Mouse (Mus musculus) midbrain, embryonic 15.5 days (tissue): ENCODE measurements at regions not wholly inside any gene's neighbourhood (a gene's known extent, or its start where the extent isn't known, plus 50 kb on each side); places are given as distances from the start of the nearest gene placed in this dataset.
"Not testable (repeated sequence)": the region's sequence is repeated elsewhere in the genome, so short reads cannot be mapped to it uniquely, and the experiment has no call there.

Source experiments
- ATAC-seq: fragments of 200-750 bp; cut with Nextera tagmentation; replicated peaks from 2 replicates; pipeline ENCODE4 v1.8.0; 2017; ENCODE audit warnings: moderate TSS enrichment
- H3K27ac ChIP-seq: fragments of 300-500 bp; sonication (generic); 2 replicates; pipeline ENCODE4 v1.5.1; 2015; ENCODE audit warnings: mild to moderate bottlenecking, inconsistent platforms
- H3K27me3 ChIP-seq: fragments of 300-500 bp; sonication (generic); replicated peaks from 2 replicates; pipeline ENCODE4 v1.6.1; 2015; ENCODE audit warnings: inconsistent platforms
- H3K36me3 ChIP-seq: fragments of 300-500 bp; sonication (generic); replicated peaks from 2 replicates; pipeline ENCODE4 v1.6.1; 2015; ENCODE audit warnings: inconsistent platforms
- H3K4me1 ChIP-seq: fragments of 300-500 bp; sonication (generic); 2 replicates; pipeline ENCODE4 v1.6.1; 2015; ENCODE audit warnings: inconsistent platforms
- H3K4me2 ChIP-seq: fragments of 300-500 bp; sonication (generic); 2 replicates; pipeline ENCODE4 v1.6.1; 2015; ENCODE audit warnings: inconsistent platforms, mild to moderate bottlenecking, moderate library complexity
- H3K4me3 ChIP-seq: fragments of 300-500 bp; sonication (generic); 2 replicates; pipeline ENCODE4 v1.5.1; 2015; ENCODE audit warnings: mild to moderate bottlenecking, inconsistent platforms
- H3K9ac ChIP-seq: fragments of 300-500 bp; sonication (generic); 2 replicates; pipeline ENCODE4 v1.6.1; 2015; ENCODE audit warnings: mild to moderate bottlenecking, inconsistent platforms
- H3K9me3 ChIP-seq: fragments of 300-500 bp; sonication (generic); 2 replicates; pipeline ENCODE4 v1.6.1; 2016; ENCODE audit warnings: inconsistent platforms
- WGBS: fragments of 180-500 bp; shearing (Covaris S2); methylation state at CpG from one replicate; pipeline ENCODE4 v1.1.7; 2015; ENCODE audit warnings: mixed read lengths; 5-methylcytosine and 5-hydroxymethylcytosine counted together

DNA sequence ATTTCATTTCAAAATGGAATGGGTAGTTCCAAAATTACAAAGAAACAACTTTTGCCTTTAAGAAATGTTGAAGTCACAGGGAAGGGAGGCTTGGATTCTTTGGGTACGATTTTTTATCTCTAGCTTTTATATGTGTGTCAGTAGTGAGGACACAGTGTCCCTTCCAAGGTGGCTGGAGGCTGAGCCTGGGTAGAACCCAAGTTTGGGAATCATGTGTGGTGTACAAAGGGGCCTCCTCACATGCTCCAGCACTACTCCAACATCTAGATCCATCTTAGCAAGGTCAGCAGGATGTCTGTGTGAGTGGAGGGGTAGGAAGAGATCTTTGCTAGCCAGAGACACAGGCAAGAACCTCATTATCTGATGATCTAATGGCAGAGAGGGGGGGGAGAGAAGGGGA lies 134.5 kb upstream of the Tas2r119 start:
- H3K4me1 ChIP-seq, result no peaks in the 10 kb centered on the region
- no peak for ATAC-seq
- no peak overlapping the region for H3K27ac ChIP-seq
- H3K9ac ChIP-seq, result no peak overlapping the region
- no peaks in the 10 kb centered on the region for H3K9me3 ChIP-seq
- H3K4me2 ChIP-seq, result no peak overlapping the region
- H3K36me3 ChIP-seq, result no peaks in the 10 kb centered on the region
- WGBS, result 72% methylated on average over 1 of the region's 1 CpGs
- H3K27me3 ChIP-seq, result no peaks in the 10 kb centered on the region
- H3K4me3 ChIP-seq, result no peak overlapping the region

GRCm38 (mm10) chr15:32043207-32043606 lies 133.9 kb upstream of the Tas2r119 start:
- Histone ChIP-seq H3K9me3 (no peaks in the 10 kb centered on the region), H3K36me3 (no peaks in the 10 kb centered on the region), H3K4me3 (no peak overlapping the region), H3K27ac (no peak overlapping the region), H3K27me3 (no peaks in the 10 kb centered on the region), H3K4me1 (no peaks in the 10 kb centered on the region), H3K9ac (no peak overlapping the region), H3K4me2 (no peak overlapping the region)
- ATAC-seq, result no peak

GRCm38 (mm10) chr15:32043670-32044069 lies 133.4 kb upstream of the Tas2r119 start:
- ATAC-seq, H3K27me3 ChIP-seq, H3K36me3 ChIP-seq, H3K4me1 ChIP-seq, H3K9me3 ChIP-seq, H3K4me2 ChIP-seq, H3K9ac ChIP-seq, H3K27ac ChIP-seq, H3K4me3 ChIP-seq: not testable (repeated sequence)
- 98% methylated on average over 1 of the region's 1 CpGs for WGBS

- Histone ChIP-seq H3K27me3 (no peaks in the 10 kb centered on the region), H3K27ac (no peak overlapping the region), H3K4me2 (no peak overlapping the region), H3K4me1 (peaks cover 3% of the 10 kb centered on the region; the same call in 1 of the 2 replicates), H3K9me3 (no peaks in the 10 kb centered on the region), H3K9ac (no peak overlapping the region), H3K36me3 (no peaks in the 10 kb centered on the region), H3K4me3 (no peak overlapping the region)
- 27% methylated on average over 5 of the region's 5 CpGs for WGBS
- no peak for ATAC-seq
Observed at GRCm38 (mm10) chr15:32048836-32049235, 128.3 kb upstream of the Tas2r119 start.

DNA sequence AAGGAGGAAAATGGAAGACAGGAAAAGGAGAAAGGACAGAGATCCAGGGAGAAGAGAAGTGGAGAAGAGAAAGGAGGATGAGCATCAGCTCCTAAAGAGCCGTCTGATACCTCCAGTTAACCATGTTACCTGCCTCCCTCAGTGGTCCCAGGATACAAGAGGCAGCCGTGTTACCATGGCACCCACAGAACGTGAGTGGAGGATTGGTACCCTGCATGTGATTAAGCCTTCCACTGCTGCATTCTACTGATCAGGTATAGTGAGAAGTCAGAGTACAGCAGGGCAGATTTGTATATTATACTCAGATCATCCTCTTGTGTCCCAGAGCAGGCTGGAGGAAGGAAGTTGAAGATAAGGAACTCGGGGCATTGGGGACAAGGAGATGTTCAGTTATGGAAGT lies 115.5 kb upstream of the Tas2r119 start:
- H3K27me3 ChIP-seq, result no peaks in the 10 kb centered on the region
- H3K4me2 ChIP-seq, result no peak overlapping the region
- no peaks in the 10 kb centered on the region for H3K9me3 ChIP-seq
- no peak overlapping the region for H3K9ac ChIP-seq
- H3K4me3 ChIP-seq, result no peak overlapping the region
- no peaks in the 10 kb centered on the region for H3K36me3 ChIP-seq
- ATAC-seq, result peak; percentile 65
- H3K4me1 ChIP-seq, result no peaks in the 10 kb centered on the region
- 68% methylated on average over 4 of the region's 4 CpGs for WGBS
- no peak overlapping the region for H3K27ac ChIP-seq

- ATAC-seq, result no peak
- Histone ChIP-seq H3K4me3 (no peak overlapping the region), H3K9ac (no peak overlapping the region), H3K4me1 (no peaks in the 10 kb centered on the region), H3K27me3 (no peaks in the 10 kb centered on the region), H3K27ac (no peak overlapping the region), H3K9me3 (no peaks in the 10 kb centered on the region), H3K36me3 (no peaks in the 10 kb centered on the region), H3K4me2 (no peak overlapping the region)
- WGBS, result 88% methylated on average over 4 of the region's 4 CpGs
Observed at GRCm38 (mm10) chr15:32082109-32082508, 95.0 kb upstream of the Tas2r119 start.

- H3K4me2 ChIP-seq, result no peak overlapping the region
- no peaks in the 10 kb centered on the region for H3K36me3 ChIP-seq
- no peak; the same call in 1 of the 2 replicates for ATAC-seq
- H3K9me3 ChIP-seq, result no peaks in the 10 kb centered on the region
- H3K4me1 ChIP-seq, result no peaks in the 10 kb centered on the region
- H3K9ac ChIP-seq, result no peak overlapping the region
- H3K27ac ChIP-seq, result no peak overlapping the region
- no peaks in the 10 kb centered on the region for H3K27me3 ChIP-seq
- WGBS, result 76% methylated on average over 11 of the region's 11 CpGs
- no peak overlapping the region for H3K4me3 ChIP-seq
Observed at GRCm38 (mm10) chr15:32093889-32094288, 83.2 kb upstream of the Tas2r119 start.

GRCm38 (mm10) chr15:32095554-32095953 lies 81.5 kb upstream of the Tas2r119 start:
- H3K27ac ChIP-seq, result no peak overlapping the region
- no peaks in the 10 kb centered on the region for H3K27me3 ChIP-seq
- 94% methylated on average over 1 of the region's 1 CpGs for WGBS
- no peaks in the 10 kb centered on the region for H3K36me3 ChIP-seq
- H3K9ac ChIP-seq, result no peak overlapping the region
- no peaks in the 10 kb centered on the region for H3K9me3 ChIP-seq
- no peak for ATAC-seq
- H3K4me2 ChIP-seq, result no peak overlapping the region
- H3K4me3 ChIP-seq, result no peak overlapping the region
- no peaks in the 10 kb centered on the region for H3K4me1 ChIP-seq

DNA sequence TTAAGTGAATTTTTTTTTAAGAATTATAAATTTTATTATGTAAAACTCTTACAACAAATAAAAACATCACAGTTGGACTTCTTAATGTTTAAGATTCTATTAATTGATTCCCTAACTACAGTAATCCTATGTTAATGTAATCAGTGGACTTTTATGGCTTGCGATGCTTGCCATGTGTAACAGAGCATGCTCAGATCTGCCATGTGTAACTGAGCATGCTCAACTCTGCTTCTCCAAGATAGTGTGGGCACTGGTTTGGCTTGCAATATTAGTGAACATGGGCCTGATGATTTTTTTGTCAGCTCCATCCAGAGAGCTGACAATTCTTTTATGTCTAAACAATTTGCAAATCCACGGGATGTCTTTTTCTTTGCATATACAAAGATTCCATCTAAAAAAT lies 66.4 kb upstream of the Tas2r119 start:
- Histone ChIP-seq H3K4me2 (no peak overlapping the region), H3K27ac (no peak overlapping the region), H3K9me3 (no peaks in the 10 kb centered on the region), H3K4me3 (no peak overlapping the region), H3K9ac (no peak overlapping the region), H3K4me1 (no peaks in the 10 kb centered on the region), H3K36me3 (no peaks in the 10 kb centered on the region), H3K27me3 (no peaks in the 10 kb centered on the region)
- no peak for ATAC-seq
- 96% methylated on average over 2 of the region's 2 CpGs for WGBS
